Mouse (Mus musculus) stomach, postnatal 0 days (tissue): ENCODE measurements at regions not wholly inside any gene's neighbourhood (a gene's known extent, or its start where the extent isn't known, plus 50 kb on each side); places are given as distances from the start of the nearest gene placed in this dataset.

Experiments
- ATAC-seq: fragments of 200-750 bp; cut with Nextera tagmentation; 2 replicates; pipeline ENCODE4 v1.8.0; 2017; ENCODE audit not compliant: low FRiP score, low TSS enrichment
- DNase-seq: peaks from one replicate; pipeline ENCODE4 v3.0.0-alpha.2; 2016; ENCODE audit warnings: low spot score
- H3K27ac ChIP-seq: fragments of 300-500 bp; sonication (generic); replicated peaks from 2 replicates; pipeline ENCODE4 v1.5.1; 2014; ENCODE audit warnings: mild to moderate bottlenecking, control low read depth
- H3K27me3 ChIP-seq: fragments of 300-500 bp; sonication (generic); 2 replicates; pipeline ENCODE4 v1.6.1; 2014; ENCODE audit warnings: low read length; ENCODE audit not compliant: control insufficient read depth, insufficient read depth
- H3K36me3 ChIP-seq: fragments of 300-500 bp; sonication (generic); 2 replicates; pipeline ENCODE4 v1.6.1; 2014; ENCODE audit warnings: low read length, mixed read lengths; ENCODE audit not compliant: control insufficient read depth, insufficient read depth
- H3K4me1 ChIP-seq: fragments of 300-500 bp; sonication (generic); replicated peaks from 2 replicates; pipeline ENCODE4 v1.6.1; 2014; ENCODE audit warnings: antibody characterized with exemption; ENCODE audit not compliant: control insufficient read depth, insufficient read depth
- H3K4me2 ChIP-seq: fragments of 300-500 bp; sonication (generic); replicated peaks from 2 replicates; pipeline ENCODE4 v1.6.1; 2014; ENCODE audit warnings: low read depth, mild to moderate bottlenecking, control low read depth, moderate library complexity
- H3K4me3 ChIP-seq: fragments of 300-500 bp; sonication (generic); 2 replicates; pipeline ENCODE4 v1.5.1; 2014; ENCODE audit warnings: low read depth, low read length, control low read depth
- H3K9ac ChIP-seq: fragments of 300-500 bp; sonication (generic); 2 replicates; pipeline ENCODE4 v1.6.1; 2014; ENCODE audit warnings: mild to moderate bottlenecking, low read length, control low read depth, mixed read lengths
- H3K9me3 ChIP-seq: fragments of 300-500 bp; sonication (generic); 2 replicates; pipeline ENCODE4 v1.6.1; 2016; ENCODE audit warnings: low read length; ENCODE audit not compliant: control insufficient read depth
- CTCF ChIP-seq: IDR thresholded peaks from 2 replicates; pipeline ENCODE4 v1.5.1; 2016; ENCODE audit warnings: antibody characterized with exemption, low read depth, mild to moderate bottlenecking, moderate library complexity
- EP300 ChIP-seq: optimal IDR thresholded peaks from 2 replicates; pipeline ENCODE3; 2016; ENCODE audit warnings: antibody characterized with exemption
- WGBS: fragments of 180-500 bp; shearing (Covaris S2); extraction: QIAGEN DNeasy Blood & Tissue Kit; methylation state at CpG from one replicate; pipeline ENCODE4 v1.1.7; 2014; 5-methylcytosine and 5-hydroxymethylcytosine counted together

DNA sequence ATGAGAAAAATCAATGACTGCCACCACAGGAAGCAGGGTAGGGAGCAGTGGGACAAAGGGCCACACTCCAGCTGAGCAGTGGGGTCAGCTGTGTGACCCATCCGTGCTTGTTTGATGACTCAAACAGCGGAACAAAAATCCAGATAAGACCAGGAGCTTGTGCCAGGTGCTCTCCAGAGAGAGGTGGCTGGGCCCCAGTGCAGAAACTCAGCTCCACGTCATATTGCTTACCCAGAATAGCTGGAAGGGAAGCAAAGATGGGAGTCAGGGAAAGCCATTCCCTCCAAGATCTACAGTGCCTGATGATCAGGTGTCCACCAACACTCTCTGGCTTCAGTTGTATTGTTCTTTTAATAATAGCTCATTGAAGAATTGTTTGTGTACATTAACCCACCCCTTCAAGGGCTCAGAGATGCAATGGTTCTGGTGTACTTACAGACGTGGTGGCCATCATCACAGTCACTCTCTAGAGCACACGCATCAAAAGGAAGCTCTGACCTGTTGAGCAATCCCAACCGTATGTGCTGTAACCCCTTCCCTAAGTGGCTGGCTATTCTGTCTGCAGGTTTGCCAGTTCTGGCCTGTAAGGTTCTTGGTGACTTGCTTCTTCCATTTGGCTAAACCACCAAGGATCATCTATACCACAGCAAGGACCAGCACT, 117.6 kb upstream of the Frmd6 start:
- DNase-seq, result peak; percentile 77
- Histone ChIP-seq H3K4me3 (no peak overlapping the region), H3K9ac (no peak overlapping the region), H3K9me3 (no peaks in the 10 kb centered on the region), H3K4me2 (no peak overlapping the region), H3K27me3 (no peaks in the 10 kb centered on the region), H3K4me1 (no peaks in the 10 kb centered on the region), H3K27ac (peak overlapping the region; percentile 56), H3K36me3 (no peaks in the 10 kb centered on the region)
- WGBS, result 46% methylated on average over 6 of the region's 6 CpGs
- ATAC-seq, result peak; percentile 92
- no peak for TF ChIP-seq EP300
- no peak for TF ChIP-seq CTCF

DNA sequence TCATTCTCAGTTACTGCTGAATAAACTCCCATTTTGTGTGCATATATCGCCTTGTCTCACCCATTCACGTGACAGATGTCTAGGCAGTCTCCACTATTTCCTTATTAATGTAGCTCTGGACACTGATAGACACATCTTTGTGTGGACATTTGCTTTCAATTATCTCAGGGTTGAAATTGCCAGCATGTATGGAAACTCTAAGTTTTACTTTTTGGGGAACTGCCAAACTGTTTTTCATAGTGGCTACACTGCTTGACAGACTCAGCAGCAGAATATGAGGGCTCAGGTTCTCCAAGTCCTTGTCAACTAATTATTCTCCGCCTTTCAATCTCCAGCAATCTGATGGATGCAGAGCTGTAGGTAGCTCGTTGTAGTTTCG, 117.0 kb upstream of the Frmd6 start:
- no peak for ATAC-seq
- 88% methylated on average over 5 of the region's 5 CpGs for WGBS
- no peak overlapping the region for H3K4me2 ChIP-seq

DNA sequence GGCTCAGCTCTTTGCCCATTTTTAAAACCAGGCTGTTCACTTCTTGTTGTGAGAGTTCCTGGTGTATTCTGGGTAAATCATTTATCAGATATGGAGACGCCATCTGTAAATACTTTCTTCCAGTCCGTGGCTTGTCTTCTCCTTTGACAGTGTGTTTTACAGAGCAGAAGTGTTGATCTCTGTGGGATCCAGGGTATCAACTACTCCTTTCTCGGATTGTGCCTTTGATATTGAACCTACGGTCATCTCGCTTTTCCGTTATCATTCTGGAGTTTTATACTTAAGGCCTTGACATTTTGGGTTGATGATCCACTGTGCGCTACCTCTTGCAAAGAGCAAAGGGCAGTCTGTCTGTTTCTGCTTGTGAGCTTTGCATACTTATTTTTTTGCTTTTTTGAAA, 115.0 kb upstream of the Frmd6 start:
- Histone ChIP-seq H3K4me3 (no peak overlapping the region), H3K27ac (no peak overlapping the region), H3K4me1 (peaks cover 5% of the 10 kb centered on the region; the same call in 1 of the 2 replicates), H3K4me2 (no peak overlapping the region), H3K36me3 (no peaks in the 10 kb centered on the region), H3K27me3 (no peaks in the 10 kb centered on the region), H3K9me3 (no peaks in the 10 kb centered on the region), H3K9ac (no peak overlapping the region)
- no peak for ATAC-seq
- TF ChIP-seq CTCF (no peak), EP300 (no peak)
- DNase-seq, result no peak
- WGBS, result 86% methylated on average over 7 of the region's 7 CpGs

More for the DNA sequence above, 117.0 kb upstream of the Frmd6 start:
- H3K9ac ChIP-seq, result no peak overlapping the region
- no peak for TF ChIP-seq CTCF
- no peak for TF ChIP-seq EP300
- no peaks in the 10 kb centered on the region for H3K36me3 ChIP-seq
- H3K27me3 ChIP-seq, result no peaks in the 10 kb centered on the region
- no peaks in the 10 kb centered on the region; the same call in 1 of the 2 replicates for H3K4me1 ChIP-seq
- no peak overlapping the region for H3K4me3 ChIP-seq
- H3K27ac ChIP-seq, result peak overlapping the region; percentile 56; the same call in 1 of the 2 replicates
- no peaks in the 10 kb centered on the region for H3K9me3 ChIP-seq
- no peak for DNase-seq

DNA sequence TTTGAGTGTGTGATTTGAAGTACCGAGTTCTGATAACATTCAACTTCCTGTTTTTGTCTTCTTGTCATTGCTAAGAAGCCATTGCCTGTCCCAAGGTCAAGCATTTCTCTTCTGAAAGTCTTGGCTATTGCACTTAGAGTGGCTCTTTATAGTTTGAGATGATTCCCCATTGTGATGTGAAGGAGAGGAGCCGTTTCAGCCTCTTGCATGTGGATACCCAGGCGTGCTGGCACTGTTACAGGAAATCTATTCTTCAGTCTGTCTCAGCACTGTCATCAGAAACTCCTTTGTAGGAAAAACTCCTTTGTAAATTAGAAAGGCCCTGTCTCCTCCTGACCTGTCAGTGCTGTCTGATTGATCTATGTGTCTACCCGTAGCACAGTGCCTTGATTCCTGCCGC, 114.3 kb upstream of the Frmd6 start:
- no peaks in the 10 kb centered on the region for H3K9me3 ChIP-seq
- WGBS, result 69% methylated on average over 5 of the region's 5 CpGs
- no peak overlapping the region for H3K4me2 ChIP-seq
- no peak overlapping the region for H3K27ac ChIP-seq
- no peak for ATAC-seq
- no peak for TF ChIP-seq CTCF
- TF ChIP-seq EP300, result no peak
- H3K9ac ChIP-seq, result no peak overlapping the region
- no peaks in the 10 kb centered on the region for H3K36me3 ChIP-seq
- H3K4me3 ChIP-seq, result no peak overlapping the region
- peaks cover 5% of the 10 kb centered on the region; the same call in 1 of the 2 replicates for H3K4me1 ChIP-seq
- no peaks in the 10 kb centered on the region for H3K27me3 ChIP-seq
- DNase-seq, result no peak

DNA sequence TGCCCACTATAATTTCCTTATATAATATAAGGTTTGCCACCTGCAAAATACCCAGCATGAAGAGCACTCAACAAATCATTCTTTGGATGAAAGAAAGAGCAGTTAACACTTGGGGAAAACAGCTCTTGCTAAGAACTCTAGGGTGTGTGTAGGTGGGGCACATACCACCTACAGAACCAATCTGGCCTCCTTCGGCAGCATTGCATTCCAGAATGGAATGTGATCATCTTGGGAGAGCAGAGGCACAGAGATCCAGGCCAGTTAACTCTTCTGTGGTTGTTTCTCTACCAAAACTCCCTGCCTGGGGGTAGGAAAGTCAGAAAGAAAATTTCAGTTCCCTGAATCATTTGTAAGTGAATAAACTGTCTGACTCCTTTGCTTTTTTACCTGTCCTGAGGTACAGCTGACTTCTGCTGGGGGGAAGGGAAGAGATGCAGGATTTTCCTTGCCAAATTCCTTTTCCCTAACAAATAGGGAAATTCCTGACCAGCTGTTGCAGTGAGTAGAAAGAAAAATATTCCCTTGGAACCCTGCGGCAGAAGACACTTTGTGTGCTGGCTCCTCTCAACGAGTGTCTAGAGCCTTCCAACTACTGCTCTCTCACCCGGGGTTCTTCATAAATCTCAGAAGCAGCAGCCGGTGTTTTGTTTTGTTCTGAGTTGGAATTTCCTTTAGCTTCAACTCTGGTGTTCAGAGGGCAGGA, 112.8 kb upstream of the Frmd6 start:
- no peak overlapping the region for H3K4me2 ChIP-seq
- H3K9me3 ChIP-seq, result no peaks in the 10 kb centered on the region
- no peak overlapping the region for H3K9ac ChIP-seq
- 0 out of 2 replicates have a peak, but pooled peaks have one; percentile 9 for TF ChIP-seq CTCF
- TF ChIP-seq EP300, result no peak
- 22% methylated on average over 5 of the region's 5 CpGs for WGBS
- H3K4me1 ChIP-seq, result peaks cover 5% of the 10 kb centered on the region; the same call in 1 of the 2 replicates
- no peak; the same call in 1 of the 2 replicates for ATAC-seq
- peak overlapping the region; percentile 73 for H3K27ac ChIP-seq
- H3K36me3 ChIP-seq, result no peaks in the 10 kb centered on the region
- no peak overlapping the region for H3K4me3 ChIP-seq
- no peaks in the 10 kb centered on the region for H3K27me3 ChIP-seq
- no peak for DNase-seq
